Mouse (Mus musculus) liver, embryonic 14.5 days (tissue): ENCODE measurements around the gene Cabs1. TPM values are rescaled to one million over a fixed set of nuclear protein-coding genes. Genes with fewer than 3 reads are reported as not detected.

ENCODE experiments used
- ATAC-seq: fragments of 200-750 bp; cut with Nextera tagmentation; 2 replicates; pipeline ENCODE4 v1.8.0; 2017; ENCODE audit warnings: moderate number of reproducible peaks, mild to moderate bottlenecking, moderate library complexity; ENCODE audit not compliant: insufficient read depth
- DNase-seq, 3 experiments: peaks; one replicate each; pipeline ENCODE4 v3.0.0-alpha.2; 2012 to 2013; ENCODE audit warnings: low read depth in 3 of 3, low spot score in 3 of 3
- H3K27ac ChIP-seq: fragments of 300-500 bp; sonication (generic); 2 replicates; pipeline ENCODE4 v1.5.1; 2014; ENCODE audit warnings: moderate library complexity, mild to moderate bottlenecking, control low read depth, inconsistent platforms
- H3K27me3 ChIP-seq: fragments of 300-500 bp; sonication (generic); 2 replicates; pipeline ENCODE4 v1.6.1; 2014; ENCODE audit warnings: mild to moderate bottlenecking, low read length, moderate library complexity; ENCODE audit not compliant: control insufficient read depth, insufficient read depth
- H3K36me3 ChIP-seq: fragments of 300-500 bp; sonication (generic); replicated peaks from 2 replicates; pipeline ENCODE4 v1.6.1; 2014; ENCODE audit warnings: low read depth; ENCODE audit not compliant: control insufficient read depth, insufficient read depth
- H3K4me1 ChIP-seq, 2 experiments: fragments of 200-500 bp in 1 of 2; fragments of 300-500 bp in 1 of 2; sonication (generic) in 1 of 2; replicated peaks; 2 replicates each; pipeline ENCODE4 v1.6.1; 2012 to 2014; ENCODE audit warnings: antibody characterized with exemption in 1 of 2, inconsistent platforms in 1 of 2, low read length in 1 of 2; ENCODE audit not compliant: control insufficient read depth in 2 of 2, insufficient read depth in 2 of 2
- H3K4me2 ChIP-seq: fragments of 300-500 bp; sonication (generic); 2 replicates; pipeline ENCODE4 v1.6.1; 2014; ENCODE audit warnings: low read depth, mild to moderate bottlenecking, control low read depth, moderate library complexity
- H3K4me3 ChIP-seq, 2 experiments: fragments of 200-500 bp in 1 of 2; fragments of 300-500 bp in 1 of 2; sonication (generic) in 1 of 2; 2 replicates each; pipeline ENCODE4 v1.5.1; 2012 to 2014; ENCODE audit warnings: low read depth in 2 of 2, low read length in 2 of 2, mild to moderate bottlenecking in 2 of 2, control low read depth in 1 of 2, inconsistent platforms in 1 of 2, moderate library complexity in 1 of 2; ENCODE audit not compliant: insufficient read depth in 1 of 2
- H3K9ac ChIP-seq: fragments of 300-500 bp; sonication (generic); replicated peaks from 2 replicates; pipeline ENCODE4 v1.6.1; 2014; ENCODE audit warnings: mild to moderate bottlenecking, control low read depth, moderate library complexity
- H3K9me3 ChIP-seq: fragments of 300-500 bp; sonication (generic); 2 replicates; pipeline ENCODE4 v1.6.1; 2016; ENCODE audit warnings: low read length, mixed read lengths; ENCODE audit not compliant: control insufficient read depth
- CTCF ChIP-seq: IDR thresholded peaks from 2 replicates; pipeline ENCODE4 v1.5.1; 2016; ENCODE audit warnings: antibody characterized with exemption, low read depth, control low read depth
- EP300 ChIP-seq: IDR thresholded peaks from 2 replicates; pipeline ENCODE4 v1.6.1; 2016; ENCODE audit warnings: antibody characterized with exemption, low read depth
- WGBS: fragments of 180-500 bp; shearing (Covaris S2); extraction: QIAGEN DNeasy Blood & Tissue Kit; methylation state at CpG from one replicate; pipeline ENCODE4 v1.1.7; 2014; ENCODE audit not compliant: insufficient replicate concordance; 5-methylcytosine and 5-hydroxymethylcytosine counted together
- polyA plus RNA-seq, 2 experiments: library from polyadenylated mRNA; depleted of rRNA in 1 of 2; stranded (reverse) in 1 of 2; unstranded in 1 of 2; fragments of >200 nt; fragmentation: Nextera tagmentation in 1 of 2; extraction: Ambion mirVana in 1 of 2; gene quantifications; 2 replicates each; pipeline versions ENCODE4 v1.2.1 to v1.2.3; 2012 to 2014

The Cabs1 gene
- polyA plus RNA-seq, 2 experiments, result not detected

- no peaks in the 10 kb centered on the region for H3K27me3 ChIP-seq
- H3K27ac ChIP-seq, result no peak overlapping the region
- no peak for TF ChIP-seq EP300
- TF ChIP-seq CTCF, result no peak
- H3K9me3 ChIP-seq, result no peaks in the 10 kb centered on the region
- H3K4me3 ChIP-seq, result no peak overlapping the region
- DNase-seq (no peak), ATAC-seq (no peak)
- no peak overlapping the region for H3K9ac ChIP-seq
- WGBS, result 35% methylated on average over 3 of the region's 3 CpGs
- H3K36me3 ChIP-seq, result no peaks in the 10 kb centered on the region
- H3K4me1 ChIP-seq, result no peaks in the 10 kb centered on the region
- no peak overlapping the region for H3K4me2 ChIP-seq
Observed at GRCm38 (mm10) chr5:87982468-87983214, 3.4 kb downstream of the Cabs1 start.

DNA sequence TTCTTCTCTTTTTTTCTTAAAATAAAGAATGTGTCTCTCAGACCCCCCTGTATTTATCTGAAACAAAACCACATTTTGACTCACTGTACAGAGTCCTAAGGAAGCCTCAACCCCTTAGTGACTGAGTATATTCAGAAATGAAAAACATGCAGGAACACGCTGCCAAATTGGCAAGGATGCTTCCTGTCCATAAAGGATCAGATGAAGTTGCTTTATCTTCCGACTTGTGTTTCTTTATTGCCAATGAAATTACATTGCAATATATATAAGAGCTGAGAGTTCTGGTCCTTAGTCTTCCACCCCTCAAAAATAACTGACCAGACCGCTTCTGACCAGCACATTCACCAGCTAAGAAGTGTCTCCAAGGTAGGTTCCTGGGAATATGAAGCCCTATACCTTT lies 23.0 kb downstream of the Cabs1 start, which contains the start of gene Smr3a:
Gene Smr3a, plus strand, starts transcription at position 301 of the 400 bp plus-strand sequence.
- 56% methylated on average over 3 of the region's 3 CpGs for WGBS
- Histone ChIP-seq H3K4me1 (no peaks in the 10 kb centered on the region), H3K9ac (no peak within 1 kb of the TSS), H3K27ac (no peak within 1 kb of the TSS), H3K27me3 (no peaks in the 10 kb centered on the region), H3K4me2 (no peak within 1 kb of the TSS), H3K9me3 (no peaks in the 10 kb centered on the region), H3K36me3 (no peaks in the 10 kb centered on the region), H3K4me3 (no peak within 1 kb of the TSS)
- ATAC-seq (no peak), DNase-seq (no peak)
- TF ChIP-seq CTCF (no peak), EP300 (no peak)

GRCm38 (mm10) chr5:88005241-88005640 lies 26.0 kb downstream of the Cabs1 start:
- TF ChIP-seq EP300 (no peak), CTCF (no peak)
- Histone ChIP-seq H3K27me3 (no peaks in the 10 kb centered on the region), H3K27ac (no peak overlapping the region)

More at GRCm38 (mm10) chr5:88005241-88005640, 26.0 kb downstream of the Cabs1 start:
- DNase-seq, result no peak
- Histone ChIP-seq H3K4me3 (no peak overlapping the region), H3K9me3 (no peaks in the 10 kb centered on the region), H3K36me3 (no peaks in the 10 kb centered on the region), H3K9ac (no peak overlapping the region), H3K4me1 (no peaks in the 10 kb centered on the region), H3K4me2 (no peak overlapping the region)
- no peak for ATAC-seq

Other genes with a start within 250 kb of the Cabs1 start
- gene Csn1s2a, start 204.9 kb upstream of the Cabs1 start, polyA plus RNA-seq (2012; rRNA removed), result not detected in 2 replicates
- gene Csn1s2a, start 204.9 kb upstream of the Cabs1 start, polyA plus RNA-seq (2014; fragmentation: Nextera tagmentation; extraction: Ambion mirVana), result not detected in 2 replicates
- not detected in 2 replicates for gene Csn1s2b, start 171.4 kb upstream of the Cabs1 start, polyA plus RNA-seq (2012; rRNA removed)
- gene Csn1s2b, start 171.4 kb upstream of the Cabs1 start, polyA plus RNA-seq (2014; fragmentation: Nextera tagmentation; extraction: Ambion mirVana), result not detected in 2 replicates
- gene Prr27, start 153.8 kb upstream of the Cabs1 start, polyA plus RNA-seq (2012; rRNA removed), result not detected in 2 replicates
- not detected in 2 replicates for gene Prr27, start 153.8 kb upstream of the Cabs1 start, polyA plus RNA-seq (2014; fragmentation: Nextera tagmentation; extraction: Ambion mirVana)
- gene Odam, start 94.4 kb upstream of the Cabs1 start, polyA plus RNA-seq (2012; rRNA removed), result not detected in 2 replicates
- gene Odam, start 94.4 kb upstream of the Cabs1 start, polyA plus RNA-seq (2014; fragmentation: Nextera tagmentation; extraction: Ambion mirVana), result not detected in 2 replicates
- gene Csn3, start 53.9 kb upstream of the Cabs1 start, polyA plus RNA-seq (2012; rRNA removed), result 0.08 TPM in 1 of 2 replicates, not detected in the other
- not detected in 2 replicates for gene Csn3, start 53.9 kb upstream of the Cabs1 start, polyA plus RNA-seq (2014; fragmentation: Nextera tagmentation; extraction: Ambion mirVana)
- not detected in 2 replicates for gene 2310003L06Rik, start 10.0 kb upstream of the Cabs1 start, polyA plus RNA-seq (2012; rRNA removed)
- not detected in 2 replicates for gene 2310003L06Rik, start 10.0 kb upstream of the Cabs1 start, polyA plus RNA-seq (2014; fragmentation: Nextera tagmentation; extraction: Ambion mirVana)
- not detected in 2 replicates for gene Gm28434, start 9.9 kb upstream of the Cabs1 start, polyA plus RNA-seq (2012; rRNA removed)
- gene Gm28434, start 9.9 kb upstream of the Cabs1 start, polyA plus RNA-seq (2014; fragmentation: Nextera tagmentation; extraction: Ambion mirVana), result not detected in 2 replicates
- not detected in 2 replicates for gene Smr3a, start 23.1 kb downstream of the Cabs1 start, polyA plus RNA-seq (2012; rRNA removed)
- gene Smr3a, start 23.1 kb downstream of the Cabs1 start, polyA plus RNA-seq (2014; fragmentation: Nextera tagmentation; extraction: Ambion mirVana), result not detected in 2 replicates
- not detected in 2 replicates for gene Smr2, start 107.1 kb downstream of the Cabs1 start, polyA plus RNA-seq (2012; rRNA removed)
- not detected in 2 replicates for gene Smr2, start 107.1 kb downstream of the Cabs1 start, polyA plus RNA-seq (2014; fragmentation: Nextera tagmentation; extraction: Ambion mirVana)
- gene Gm11116, start 132.1 kb downstream of the Cabs1 start, polyA plus RNA-seq (2012; rRNA removed), result not detected in 2 replicates
- gene Gm11116, start 132.1 kb downstream of the Cabs1 start, polyA plus RNA-seq (2014; fragmentation: Nextera tagmentation; extraction: Ambion mirVana), result not detected in 2 replicates
- gene Gm11115, start 174.7 kb downstream of the Cabs1 start, polyA plus RNA-seq (2012; rRNA removed), result not detected in 2 replicates
- not detected in 2 replicates for gene Gm11115, start 174.7 kb downstream of the Cabs1 start, polyA plus RNA-seq (2014; fragmentation: Nextera tagmentation; extraction: Ambion mirVana)